Mouse (Mus musculus): ENCODE measurements at regions not wholly inside any gene's neighbourhood (a gene's known extent, or its start where the extent isn't known, plus 50 kb on each side); places are given as distances from the start of the nearest gene placed in this dataset.

DNA sequence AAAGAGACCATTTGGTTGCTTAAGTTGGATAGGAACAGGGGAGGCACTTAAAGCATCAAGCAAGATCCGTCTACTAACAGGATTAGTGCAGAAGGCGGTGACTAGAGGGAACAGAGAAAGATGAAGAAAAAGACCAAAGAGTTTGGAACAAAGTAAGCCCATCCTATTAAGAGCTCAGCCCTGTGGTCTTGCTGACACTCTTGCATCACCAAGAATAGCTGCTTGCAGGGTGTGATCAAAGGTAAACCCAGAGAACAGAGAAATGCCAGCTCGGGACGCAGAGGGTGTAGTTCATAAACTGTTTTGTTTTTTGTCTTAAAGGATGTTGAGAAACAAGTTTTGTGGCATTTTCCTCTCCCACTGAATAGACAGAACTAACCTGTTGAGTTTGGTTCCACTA lies 574.8 kb downstream of the Slc4a3 start:
- no peak overlapping the region for H3K4me3 ChIP-seq (replicated peaks)
- H3K4me2 ChIP-seq: no peak overlapping the region
- H3K9ac ChIP-seq: no peak overlapping the region
- H3K27me3 ChIP-seq: no peaks in the 10 kb centered on the region
- DNase-seq (no peak), ATAC-seq (ENCODE audit: low read depth) (no peak)
- H3K36me3 ChIP-seq: no peaks in the 10 kb centered on the region
- H3K27ac ChIP-seq: no peak overlapping the region
- no peaks in the 10 kb centered on the region for H3K9me3 ChIP-seq (replicated peaks)
- H3K4me1 ChIP-seq (replicated peaks): no peaks in the 10 kb centered on the region
- WGBS (ENCODE audit: insufficient replicate concordance): 62% methylated on average over 4 of the region's 4 CpGs

DNA sequence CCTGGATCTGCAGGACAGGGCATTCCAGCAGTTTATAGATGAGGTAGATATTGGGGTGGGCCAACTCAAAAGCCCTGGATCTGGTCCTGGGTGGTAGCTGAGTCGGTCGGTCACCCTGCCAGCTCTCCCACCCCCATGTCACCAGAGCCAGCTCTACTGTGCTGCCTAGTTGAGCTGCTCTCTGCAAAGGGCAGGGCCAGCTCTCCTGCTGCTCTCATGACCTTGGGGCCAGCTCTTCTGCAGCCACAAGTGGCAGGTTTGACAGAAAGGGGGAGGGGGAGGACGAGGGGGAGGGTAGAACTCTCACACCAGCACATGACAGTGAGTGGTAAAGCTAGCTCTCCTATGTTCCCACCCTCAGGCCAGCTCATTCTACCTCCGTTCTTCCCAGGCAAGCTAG lies 584.3 kb downstream of the Slc4a3 start:
- DNase-seq (no peak), ATAC-seq (ENCODE audit: low read depth) (no peak)
- 53% methylated on average over 3 of the region's 4 CpGs for WGBS (ENCODE audit: insufficient replicate concordance)
- Histone ChIP-seq H3K9me3 (replicated peaks) (no peaks in the 10 kb centered on the region), H3K9ac (no peak overlapping the region), H3K4me3 (replicated peaks) (no peak overlapping the region), H3K36me3 (no peaks in the 10 kb centered on the region), H3K4me2 (no peak overlapping the region), H3K4me1 (replicated peaks) (no peaks in the 10 kb centered on the region), H3K27ac (no peak overlapping the region), H3K27me3 (no peaks in the 10 kb centered on the region)

- Histone ChIP-seq H3K4me1 (replicated peaks) (no peaks in the 10 kb centered on the region), H3K9me3 (replicated peaks) (no peaks in the 10 kb centered on the region), H3K4me2 (no peak overlapping the region), H3K9ac (no peak overlapping the region), H3K27me3 (no peaks in the 10 kb centered on the region), H3K36me3 (no peaks in the 10 kb centered on the region), H3K4me3 (replicated peaks) (no peak overlapping the region), H3K27ac (no peak overlapping the region)
- DNase-seq: no peak
- no peak for ATAC-seq (ENCODE audit: low read depth)
- WGBS (ENCODE audit: insufficient replicate concordance): 80% methylated on average over 1 of the region's 1 CpGs
Measured at GRCm38 (mm10) chr1:76136810-76137209, 590.7 kb downstream of the Slc4a3 start.

DNA sequence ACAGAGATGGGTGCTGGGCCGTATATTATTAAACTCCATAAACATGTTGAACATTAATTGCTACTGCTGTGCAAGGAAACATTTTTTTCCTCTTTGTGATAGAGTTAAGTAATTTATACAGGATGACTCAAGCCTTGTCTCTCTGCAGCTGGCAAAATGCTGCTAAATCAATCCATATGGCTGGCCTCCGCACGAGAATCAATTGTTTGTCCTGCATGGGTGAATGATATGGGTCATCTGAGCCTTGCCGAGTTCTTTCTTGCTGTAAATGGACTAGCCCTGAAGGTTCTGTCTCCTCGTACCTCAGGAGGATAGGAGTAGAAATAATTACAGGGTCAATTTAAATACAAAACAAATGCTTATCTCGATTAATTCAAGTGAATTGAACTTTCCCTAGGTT lies 591.6 kb downstream of the Slc4a3 start:
- H3K4me1 ChIP-seq (replicated peaks): no peaks in the 10 kb centered on the region
- no peak overlapping the region for H3K4me2 ChIP-seq
- no peak overlapping the region for H3K4me3 ChIP-seq (replicated peaks)
- 65% methylated on average over 6 of the region's 6 CpGs for whole genome bisulfite sequencing (ENCODE audit: insufficient replicate concordance)
- DNase-seq (no peak), ATAC-seq (ENCODE audit: low read depth) (no peak)
- no peaks in the 10 kb centered on the region for H3K36me3 ChIP-seq
- H3K27me3 ChIP-seq: no peaks in the 10 kb centered on the region
- no peaks in the 10 kb centered on the region for H3K9me3 ChIP-seq (replicated peaks)
- H3K9ac ChIP-seq: no peak overlapping the region
- no peak overlapping the region for H3K27ac ChIP-seq

DNA sequence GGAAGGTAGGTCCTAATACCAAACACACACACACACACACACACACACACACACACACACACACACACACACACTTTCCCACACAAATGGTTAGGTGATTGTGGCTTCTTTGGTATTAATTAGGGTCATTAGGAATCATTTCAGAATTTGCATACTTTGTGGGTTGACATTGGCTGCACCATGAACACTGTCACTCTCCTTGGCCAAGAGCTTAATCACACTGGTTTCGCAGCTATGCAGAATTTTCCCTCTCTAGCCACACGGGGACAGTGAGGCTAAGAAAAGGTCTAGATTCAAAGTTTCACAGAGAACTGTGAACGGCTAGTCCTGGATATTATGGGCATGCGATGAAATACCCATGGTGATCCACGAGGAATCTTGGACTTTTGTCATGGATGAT lies 597.5 kb downstream of the Slc4a3 start:
- ATAC-seq (ENCODE audit: low read depth): no peak
- no peak overlapping the region for H3K9ac ChIP-seq
- no peaks in the 10 kb centered on the region for H3K27me3 ChIP-seq
- H3K9me3 ChIP-seq (replicated peaks): no peaks in the 10 kb centered on the region
- H3K4me3 ChIP-seq (replicated peaks): no peak overlapping the region
- H3K27ac ChIP-seq: no peak overlapping the region
- no peaks in the 10 kb centered on the region for H3K4me1 ChIP-seq (replicated peaks)
- no peaks in the 10 kb centered on the region for H3K36me3 ChIP-seq
- DNase-seq: no peak
- 68% methylated on average over 5 of the region's 5 CpGs for WGBS (ENCODE audit: insufficient replicate concordance)
- no peak overlapping the region for H3K4me2 ChIP-seq

GRCm38 (mm10) chr1:76148963-76149362 lies 602.9 kb downstream of the Slc4a3 start:
- H3K4me2 ChIP-seq: no peak overlapping the region
- no peak overlapping the region for H3K4me3 ChIP-seq (replicated peaks)
- no peak overlapping the region for H3K9ac ChIP-seq
- WGBS (ENCODE audit: insufficient replicate concordance): 49% methylated on average over 2 of the region's 2 CpGs
- no peaks in the 10 kb centered on the region for H3K4me1 ChIP-seq (replicated peaks)
- no peak for ATAC-seq (ENCODE audit: low read depth)
- no peaks in the 10 kb centered on the region for H3K27me3 ChIP-seq
- H3K9me3 ChIP-seq (replicated peaks): no peaks in the 10 kb centered on the region
- H3K27ac ChIP-seq: no peak overlapping the region
- H3K36me3 ChIP-seq: no peaks in the 10 kb centered on the region
- DNase-seq: no peak

DNA sequence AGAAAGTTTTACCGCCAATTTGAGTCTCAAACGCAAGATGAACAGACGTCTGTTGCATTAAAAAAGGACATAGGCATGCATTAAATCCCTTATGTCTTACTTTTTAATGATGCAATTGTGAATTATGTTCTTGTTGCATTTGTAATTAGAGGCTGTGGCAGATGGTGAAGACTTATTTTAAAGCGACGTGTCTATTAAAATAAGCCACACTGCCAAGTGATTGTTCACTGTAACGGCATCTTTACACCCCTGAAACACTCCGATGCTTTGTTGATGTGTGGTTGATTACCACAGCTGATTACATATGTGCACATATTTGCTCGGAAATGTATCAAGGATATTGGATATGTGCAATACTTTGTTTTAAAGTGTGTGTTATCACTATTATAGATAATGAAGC lies 610.2 kb downstream of the Slc4a3 start:
- no peaks in the 10 kb centered on the region for H3K27me3 ChIP-seq
- no peak for DNase-seq
- H3K4me3 ChIP-seq (replicated peaks): no peak overlapping the region
- H3K4me2 ChIP-seq: no peak overlapping the region
- ATAC-seq (ENCODE audit: low read depth): no peak
- no peak overlapping the region for H3K27ac ChIP-seq
- H3K36me3 ChIP-seq: no peaks in the 10 kb centered on the region
- no peak overlapping the region for H3K9ac ChIP-seq
- no peaks in the 10 kb centered on the region for H3K4me1 ChIP-seq (replicated peaks)
- 62% methylated on average over 8 of the region's 8 CpGs for WGBS (ENCODE audit: insufficient replicate concordance)
- H3K9me3 ChIP-seq (replicated peaks): no peaks in the 10 kb centered on the region

GRCm38 (mm10) chr1:76167486-76167885 lies 621.4 kb downstream of the Slc4a3 start:
- Histone ChIP-seq H3K4me1 (replicated peaks) (no peaks in the 10 kb centered on the region), H3K27ac (no peak overlapping the region), H3K9me3 (replicated peaks) (no peaks in the 10 kb centered on the region), H3K4me3 (replicated peaks) (no peak overlapping the region), H3K27me3 (no peaks in the 10 kb centered on the region), H3K9ac (no peak overlapping the region), H3K36me3 (no peaks in the 10 kb centered on the region), H3K4me2 (no peak overlapping the region)
- DNase-seq (no peak), ATAC-seq (ENCODE audit: low read depth) (no peak)
- WGBS (ENCODE audit: insufficient replicate concordance): 36% methylated on average over 2 of the region's 2 CpGs

- Histone ChIP-seq H3K9me3 (replicated peaks) (no peaks in the 10 kb centered on the region), H3K27ac (no peak overlapping the region), H3K36me3 (no peaks in the 10 kb centered on the region), H3K9ac (no peak overlapping the region), H3K4me3 (replicated peaks) (no peak overlapping the region), H3K27me3 (no peaks in the 10 kb centered on the region), H3K4me1 (replicated peaks) (no peaks in the 10 kb centered on the region), H3K4me2 (no peak overlapping the region)
- 67% methylated on average over 3 of the region's 3 CpGs for WGBS (ENCODE audit: insufficient replicate concordance)
- DNase-seq (no peak), ATAC-seq (ENCODE audit: low read depth) (no peak)
Measured at GRCm38 (mm10) chr1:76181181-76181580, 635.1 kb downstream of the Slc4a3 start.

- Histone ChIP-seq H3K9ac (no peak overlapping the region), H3K36me3 (no peaks in the 10 kb centered on the region), H3K9me3 (replicated peaks) (no peaks in the 10 kb centered on the region), H3K4me1 (replicated peaks) (no peaks in the 10 kb centered on the region), H3K27ac (no peak overlapping the region), H3K4me3 (replicated peaks) (no peak overlapping the region), H3K4me2 (no peak overlapping the region), H3K27me3 (no peaks in the 10 kb centered on the region)
- ATAC-seq (ENCODE audit: low read depth): no peak
- no peak for DNase-seq
- WGBS (ENCODE audit: insufficient replicate concordance): 77% methylated on average over 4 of the region's 4 CpGs
Measured at GRCm38 (mm10) chr1:76194844-76195243, 648.8 kb downstream of the Slc4a3 start.

GRCm38 (mm10) chr1:76197651-76198050 lies 651.6 kb downstream of the Slc4a3 start:
- Histone ChIP-seq H3K27ac (no peak overlapping the region), H3K27me3 (no peaks in the 10 kb centered on the region), H3K4me2 (no peak overlapping the region), H3K36me3 (no peaks in the 10 kb centered on the region), H3K4me3 (replicated peaks) (no peak overlapping the region), H3K9ac (no peak overlapping the region), H3K4me1 (replicated peaks) (no peaks in the 10 kb centered on the region), H3K9me3 (replicated peaks) (no peaks in the 10 kb centered on the region; the same call in 1 of the 2 replicates)
- ATAC-seq (ENCODE audit: low read depth) (no peak), DNase-seq (no peak)
- WGBS (ENCODE audit: insufficient replicate concordance): 53% methylated on average over 3 of the region's 3 CpGs

GRCm38 (mm10) chr1:76200906-76201305 lies 654.8 kb downstream of the Slc4a3 start:
- no peak overlapping the region for H3K4me3 ChIP-seq (replicated peaks)
- no peak overlapping the region for H3K4me2 ChIP-seq
- no peaks in the 10 kb centered on the region for H3K36me3 ChIP-seq
- no peaks in the 10 kb centered on the region for H3K4me1 ChIP-seq (replicated peaks)
- ATAC-seq (ENCODE audit: low read depth) (no peak), DNase-seq (no peak)
- no peak overlapping the region for H3K9ac ChIP-seq
- WGBS (ENCODE audit: insufficient replicate concordance): 54% methylated on average over 3 of the region's 3 CpGs
- no peak overlapping the region for H3K27ac ChIP-seq
- no peaks in the 10 kb centered on the region; the same call in 1 of the 2 replicates for H3K9me3 ChIP-seq (replicated peaks)
- no peaks in the 10 kb centered on the region for H3K27me3 ChIP-seq

DNA sequence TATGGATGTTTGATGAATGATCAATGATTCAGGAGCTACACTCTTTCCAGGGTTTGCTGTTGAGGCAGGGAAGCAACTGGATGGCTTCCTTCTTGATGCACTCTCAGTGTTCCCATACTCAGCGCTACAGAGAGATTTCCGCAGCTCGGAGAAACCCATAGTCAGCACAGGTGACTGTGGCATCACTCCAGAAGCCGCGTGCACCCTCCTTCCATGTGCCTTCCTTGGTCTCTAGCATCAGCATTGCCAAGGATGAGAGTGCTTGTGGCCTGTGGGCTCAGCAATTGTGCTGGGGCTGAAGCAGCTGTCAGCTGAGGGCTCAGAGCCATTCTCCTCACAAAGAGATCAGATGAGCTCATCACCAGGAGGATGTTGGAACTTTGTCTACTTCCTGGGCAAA lies 666.4 kb downstream of the Slc4a3 start:
- H3K4me3 ChIP-seq (replicated peaks): no peak overlapping the region
- H3K9me3 ChIP-seq (replicated peaks): no peaks in the 10 kb centered on the region
- no peak overlapping the region for H3K9ac ChIP-seq
- ATAC-seq (ENCODE audit: low read depth) (no peak), DNase-seq (no peak)
- no peak overlapping the region for H3K4me2 ChIP-seq
- 77% methylated on average over 5 of the region's 5 CpGs for WGBS (ENCODE audit: insufficient replicate concordance)
- H3K27ac ChIP-seq: no peak overlapping the region
- H3K27me3 ChIP-seq: no peaks in the 10 kb centered on the region
- no peaks in the 10 kb centered on the region for H3K36me3 ChIP-seq
- H3K4me1 ChIP-seq (replicated peaks): no peaks in the 10 kb centered on the region

All from liver, embryonic 13.5 days (tissue).